Mouse (Mus musculus): ENCODE results near the gene Gm13103. TPM values are rescaled to one million over a fixed set of nuclear protein-coding genes. Genes with fewer than 3 reads are reported as not detected.
"Not testable (repeated sequence)": the region's sequence is repeated elsewhere in the genome, so short reads cannot be mapped to it uniquely, and the experiment has no call there.

The Gm13103 gene
- not detected in 2 replicates for polyA plus RNA-seq (2014; fragmentation: Nextera tagmentation; extraction: Ambion mirVana)

DNA sequence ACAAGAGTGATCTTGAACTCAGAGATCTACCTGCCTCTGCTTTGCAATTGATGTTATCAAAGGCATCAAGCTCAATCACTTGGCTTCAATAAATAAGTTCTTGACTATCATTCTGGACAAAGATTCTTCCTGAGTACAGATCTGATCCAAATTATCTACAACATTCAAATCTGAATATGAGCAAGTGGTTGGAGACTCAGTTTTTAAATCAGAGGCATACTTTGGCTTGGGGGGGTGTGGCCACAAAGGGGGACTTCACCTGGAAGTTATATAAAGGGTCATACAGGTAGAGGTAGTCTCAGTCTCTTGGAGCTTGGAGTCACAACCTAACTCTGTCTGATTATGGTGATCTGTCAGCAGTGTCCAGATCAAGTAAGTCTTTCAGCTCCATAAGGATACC is at the start of gene Gm13103:
Gene Gm13103, plus strand, starts transcription at position 301 of the 400 bp plus-strand sequence.
- H3K4me2 ChIP-seq (replicated peaks; ENCODE audit: low read depth, low read length); H3K36me3 ChIP-seq (ENCODE audit: control insufficient read depth, insufficient read depth, low read length); H3K27me3 ChIP-seq (ENCODE audit: control insufficient read depth, insufficient read depth, low read length); H3K27ac ChIP-seq (ENCODE audit: low read depth, low read length); ATAC-seq (ENCODE audit: low FRiP score); H3K4me3 ChIP-seq (ENCODE audit: low read depth, low read length); H3K9me3 ChIP-seq (ENCODE audit: control insufficient read depth, low read length); DNase-seq (ENCODE audit: low spot score); H3K9ac ChIP-seq (ENCODE audit: low read depth, low read length); H3K4me1 ChIP-seq (replicated peaks; ENCODE audit: control insufficient read depth, insufficient read depth, low read length): not testable (repeated sequence)

- ATAC-seq (ENCODE audit: low FRiP score) (no peak), DNase-seq (ENCODE audit: low spot score) (no peak)
- WGBS = 86% methylated on average over 2 of the region's 2 CpGs
- Histone ChIP-seq H3K9me3 (ENCODE audit: control insufficient read depth, low read length) (peaks cover 2% of the 10 kb centered on the region; the same call in 1 of the 2 replicates), H3K4me2 (replicated peaks; ENCODE audit: low read depth, low read length) (no peak within 1 kb of the TSS), H3K36me3 (ENCODE audit: control insufficient read depth, insufficient read depth, low read length) (no peaks in the 10 kb centered on the region), H3K4me1 (replicated peaks; ENCODE audit: control insufficient read depth, insufficient read depth, low read length) (no peaks in the 10 kb centered on the region), H3K27me3 (ENCODE audit: control insufficient read depth, insufficient read depth, low read length) (no peaks in the 10 kb centered on the region), H3K9ac (ENCODE audit: low read depth, low read length) (no peak within 1 kb of the TSS), H3K27ac (ENCODE audit: low read depth, low read length) (no peak within 1 kb of the TSS), H3K4me3 (ENCODE audit: low read depth, low read length) (no peak within 1 kb of the TSS)
These were observed 30.3 kb upstream of the Gm13103 start, which contains the start of gene Gm13084 for GRCm38 (mm10) chr4:143815993-143816392. Gm13084 (minus strand) TSS chr4:143816093.

- H3K27me3 ChIP-seq (ENCODE audit: control insufficient read depth, insufficient read depth, low read length); H3K27ac ChIP-seq (ENCODE audit: low read depth, low read length); H3K4me1 ChIP-seq (replicated peaks; ENCODE audit: control insufficient read depth, insufficient read depth, low read length); DNase-seq (ENCODE audit: low spot score); H3K9me3 ChIP-seq (ENCODE audit: control insufficient read depth, low read length); H3K4me2 ChIP-seq (replicated peaks; ENCODE audit: low read depth, low read length); ATAC-seq (ENCODE audit: low FRiP score); H3K36me3 ChIP-seq (ENCODE audit: control insufficient read depth, insufficient read depth, low read length); H3K4me3 ChIP-seq (ENCODE audit: low read depth, low read length); H3K9ac ChIP-seq (ENCODE audit: low read depth, low read length): not testable (repeated sequence)
- whole genome bisulfite sequencing = 71% methylated on average over 1 of the region's 1 CpGs
These were observed 36.1 kb downstream of the Gm13103 start for GRCm38 (mm10) chr4:143882371-143882770.

DNA sequence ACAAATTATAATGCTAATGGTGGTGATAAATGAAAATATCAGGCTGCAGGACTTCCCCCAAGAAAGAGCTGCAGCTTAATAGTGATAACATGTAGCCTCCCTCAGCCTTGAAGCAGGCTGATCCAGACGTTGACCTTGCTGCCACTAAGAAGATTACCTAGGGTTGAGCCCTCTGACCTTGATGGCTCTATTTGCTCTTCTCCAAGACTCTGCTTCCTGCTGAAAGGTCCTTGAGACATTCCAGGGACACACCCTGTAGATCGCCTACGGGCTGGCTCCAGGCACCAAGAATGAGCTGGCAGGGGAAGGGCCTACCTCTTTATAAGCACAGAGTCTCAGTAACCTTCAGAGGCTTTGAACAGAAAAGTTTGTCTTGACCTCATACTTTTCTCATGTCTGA is 48.1 kb downstream of the Gm13103 start:
- H3K9me3 ChIP-seq (ENCODE audit: control insufficient read depth, low read length); DNase-seq (ENCODE audit: low spot score); H3K36me3 ChIP-seq (ENCODE audit: control insufficient read depth, insufficient read depth, low read length); H3K4me3 ChIP-seq (ENCODE audit: low read depth, low read length); ATAC-seq (ENCODE audit: low FRiP score); H3K27me3 ChIP-seq (ENCODE audit: control insufficient read depth, insufficient read depth, low read length); H3K4me1 ChIP-seq (replicated peaks; ENCODE audit: control insufficient read depth, insufficient read depth, low read length); H3K27ac ChIP-seq (ENCODE audit: low read depth, low read length); H3K4me2 ChIP-seq (replicated peaks; ENCODE audit: low read depth, low read length); H3K9ac ChIP-seq (ENCODE audit: low read depth, low read length): not testable (repeated sequence)
- WGBS = 90% methylated on average over 3 of the region's 3 CpGs

GRCm38 (mm10) chr4:143900280-143900679 is 54.0 kb downstream of the Gm13103 start, which contains the start of gene Pramef6:
Pramef6 (minus strand) TSS chr4:143900380.
- WGBS = 94% methylated on average over 1 of the region's 1 CpGs

More at GRCm38 (mm10) chr4:143900280-143900679, 54.0 kb downstream of the Gm13103 start, which contains the start of gene Pramef6:
- H3K36me3 ChIP-seq (ENCODE audit: control insufficient read depth, insufficient read depth, low read length); H3K4me2 ChIP-seq (replicated peaks; ENCODE audit: low read depth, low read length); H3K9ac ChIP-seq (ENCODE audit: low read depth, low read length); DNase-seq (ENCODE audit: low spot score); H3K4me3 ChIP-seq (ENCODE audit: low read depth, low read length); H3K9me3 ChIP-seq (ENCODE audit: control insufficient read depth, low read length); H3K27ac ChIP-seq (ENCODE audit: low read depth, low read length); ATAC-seq (ENCODE audit: low FRiP score); H3K4me1 ChIP-seq (replicated peaks; ENCODE audit: control insufficient read depth, insufficient read depth, low read length); H3K27me3 ChIP-seq (ENCODE audit: control insufficient read depth, insufficient read depth, low read length): not testable (repeated sequence)

Other genes starting within 250 kb of the Gm13103 start
- gene Gm13083, start 231.5 kb upstream of the Gm13103 start, polyA plus RNA-seq (2014; fragmentation: Nextera tagmentation; extraction: Ambion mirVana) = not detected in 2 replicates
- not detected in 2 replicates for gene Gm13088, start 189.3 kb upstream of the Gm13103 start, polyA plus RNA-seq (2014; fragmentation: Nextera tagmentation; extraction: Ambion mirVana)
- not detected in 2 replicates for gene Gm13089, start 143.8 kb upstream of the Gm13103 start, polyA plus RNA-seq (2014; fragmentation: Nextera tagmentation; extraction: Ambion mirVana)
- gene Gm13078, start 127.0 kb upstream of the Gm13103 start, polyA plus RNA-seq (2014; fragmentation: Nextera tagmentation; extraction: Ambion mirVana) = not detected in 2 replicates
- gene Gm13023, start 57.1 kb upstream of the Gm13103 start, polyA plus RNA-seq (2014; fragmentation: Nextera tagmentation; extraction: Ambion mirVana) = not detected in 2 replicates
- not detected in 2 replicates for gene Gm13084, start 30.4 kb upstream of the Gm13103 start, polyA plus RNA-seq (2014; fragmentation: Nextera tagmentation; extraction: Ambion mirVana)
- gene Pramef6, start 53.9 kb downstream of the Gm13103 start, polyA plus RNA-seq (2014; fragmentation: Nextera tagmentation; extraction: Ambion mirVana) = not detected in 2 replicates
- not detected in 2 replicates for gene Pramef25, start 104.5 kb downstream of the Gm13103 start, polyA plus RNA-seq (2014; fragmentation: Nextera tagmentation; extraction: Ambion mirVana)
- gene Gm13101, start 120.5 kb downstream of the Gm13103 start, polyA plus RNA-seq (2014; fragmentation: Nextera tagmentation; extraction: Ambion mirVana) = not detected in 2 replicates
- not detected in 2 replicates for gene Pramef17, start 147.9 kb downstream of the Gm13103 start, polyA plus RNA-seq (2014; fragmentation: Nextera tagmentation; extraction: Ambion mirVana)
- not detected in 2 replicates for gene Pramel4, start 212.6 kb downstream of the Gm13103 start, polyA plus RNA-seq (2014; fragmentation: Nextera tagmentation; extraction: Ambion mirVana)